Comparison of ENCODE assay signal across 9 mouse cellular contexts in the genomic region with DNA sequence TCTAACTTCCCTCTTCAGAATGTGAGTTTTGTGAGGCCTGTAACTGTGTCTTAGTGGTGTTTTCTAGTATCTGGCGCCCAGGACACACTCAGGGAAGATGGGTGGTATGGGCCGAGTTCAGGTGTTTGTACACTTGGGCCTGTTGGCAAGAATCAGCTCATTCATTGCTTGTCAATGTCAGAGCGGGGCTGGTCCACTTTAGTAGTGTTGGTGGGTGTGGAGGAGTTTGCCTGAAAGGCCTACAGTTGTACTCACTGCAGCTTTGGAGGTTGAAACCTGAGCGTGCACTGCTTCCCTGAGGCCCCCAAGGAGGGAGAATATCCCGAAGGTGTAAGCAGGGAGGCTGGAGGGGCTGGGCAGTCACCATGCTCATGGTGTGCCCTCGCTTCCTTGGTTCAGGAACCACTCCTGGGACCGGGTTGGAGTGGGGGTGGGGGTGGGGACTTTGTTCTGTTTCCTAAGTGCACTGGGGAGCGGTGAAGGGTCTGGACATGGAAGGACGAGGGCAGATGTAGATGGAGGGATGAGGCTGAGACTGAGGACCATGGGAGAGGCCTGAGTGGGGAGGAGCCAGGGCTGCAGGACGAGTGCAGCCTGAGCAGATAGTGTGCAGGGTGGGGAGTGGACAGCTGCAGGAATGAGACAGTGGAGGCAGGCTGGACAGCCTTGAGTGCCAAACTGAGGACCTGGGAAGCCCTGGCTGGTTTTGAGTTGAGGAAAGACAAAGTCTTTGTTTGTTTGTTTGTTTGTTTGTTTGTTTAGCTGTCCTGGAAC. TPM values are rescaled to one million over a fixed set of nuclear protein-coding genes. Genes with fewer than 3 reads are reported as not detected.
DNase-seq lines count a peak whose midpoint lies in the region; ATAC-seq and TF ChIP-seq lines count a peak whose summit lies in the region.
"Had no signal": no experiment of that assay in that cellular context is flagged by ENCODE, and none has a peak within 500 bp of the region (broad histone marks: within the 10 kb centered on the region; RNA-seq: fewer than 3 reads in every experiment).

No protein-coding gene starts in this region.

- 37% methylated on average over 10 of the region's 10 CpGs for WGBS in kidney, embryonic 15.5 days
- 55% methylated on average over 10 of the region's 10 CpGs for WGBS in limb, embryonic 11.5 days

- H3K9ac ChIP-seq in kidney, embryonic 15.5 days: no peak overlapping the region; the same call in 1 of the 2 replicates
- H3K9ac ChIP-seq in limb, embryonic 11.5 days (ENCODE audit: low read length): no peak overlapping the region

- ATAC-seq in kidney, embryonic 15.5 days (replicated peaks; ENCODE audit: low FRiP score): peak; percentile 63; the same call in 1 of the 2 replicates
- no peak for ATAC-seq in limb, embryonic 11.5 days (ENCODE audit: insufficient number of reproducible peaks, low FRiP score, low TSS enrichment, low read depth)

- no peak for TF ChIP-seq POLR2A in cortical plate, adult 2 months (IDR thresholded peaks at IDR 0.05; ENCODE audit: extremely low read depth, insufficient read depth, low read length)

- H3K4me3 ChIP-seq in kidney, embryonic 15.5 days (replicated peaks): no peak overlapping the region
- no peak overlapping the region for H3K4me3 ChIP-seq in cortical plate, adult 2 months (ENCODE audit: insufficient read depth, low read length)
- no peak overlapping the region for H3K4me3 ChIP-seq in limb, embryonic 11.5 days (ENCODE audit: low read depth, low read length)

- H3K27me3 ChIP-seq in kidney, embryonic 15.5 days: no peaks in the 10 kb centered on the region
- no peaks in the 10 kb centered on the region for H3K27me3 ChIP-seq in limb, embryonic 11.5 days (ENCODE audit: control insufficient read depth, insufficient read depth, low read length)

- no peak for TF ChIP-seq CTCF in cortical plate, adult 2 months (IDR thresholded peaks at IDR 0.05; ENCODE audit: extremely low read depth, insufficient read depth, low read length)

- peak; percentile 47 to 50 for DNase-seq in cerebellum, postnatal 25 days
- no peak for DNase-seq in cerebellum, postnatal 4 days (ENCODE audit: low spot score in 2 of 2)
- no peak for DNase-seq in kidney, adult 18-20 months
- DNase-seq in limb, embryonic 11.5 days (ENCODE audit: low spot score): no peak
- DNase-seq in thymus, postnatal 10 days (ENCODE audit: low spot score in 2 of 2): no peak
- no peak for DNase-seq in adrenal gland, postnatal 10 days

- H3K36me3 ChIP-seq in kidney, embryonic 15.5 days: peaks cover 38% of the 10 kb centered on the region
- H3K36me3 ChIP-seq in limb, embryonic 11.5 days (ENCODE audit: control insufficient read depth, insufficient read depth, low read length): peaks cover 8% of the 10 kb centered on the region

- peaks cover 44% of the 10 kb centered on the region for H3K4me1 ChIP-seq in kidney, embryonic 15.5 days
- peaks cover 33% of the 10 kb centered on the region for H3K4me1 ChIP-seq in cortical plate, adult 2 months (ENCODE audit: control insufficient read depth, insufficient read depth, low read length)
- peaks cover 12% of the 10 kb centered on the region for H3K4me1 ChIP-seq in limb, embryonic 11.5 days (ENCODE audit: control insufficient read depth, insufficient read depth, low read length)

- no peaks in the 10 kb centered on the region for H3K9me3 ChIP-seq in kidney, embryonic 15.5 days (replicated peaks)
- no peaks in the 10 kb centered on the region for H3K9me3 ChIP-seq in limb, embryonic 11.5 days (ENCODE audit: control insufficient read depth, low read length)

- H3K4me2 ChIP-seq in kidney, embryonic 15.5 days: no peak overlapping the region; the same call in 1 of the 2 replicates
- H3K4me2 ChIP-seq in limb, embryonic 11.5 days (ENCODE audit: low read depth, severe bottlenecking): 0 out of 2 replicates have a peak overlapping the region, but pooled peaks have one; percentile 14

- H3K27ac ChIP-seq in kidney, embryonic 15.5 days: peak overlapping the region; percentile 59
- H3K27ac ChIP-seq in cortical plate, adult 2 months (ENCODE audit: insufficient read depth, low read length): peak overlapping the region; percentile 89
- H3K27ac ChIP-seq in limb, embryonic 11.5 days (replicated peaks; ENCODE audit: low read depth, low read length): 0 out of 2 replicates have a peak overlapping the region, but pooled peaks have one; percentile 36

RNA-seq across cellular contexts. Expression of a gene that starts 15.3 kb away (rescaled TPM):
- 97.9 and 106 TPM in 2 replicates for polyA plus RNA-seq in kidney, embryonic 15.5 days (2015; fragmentation: Nextera tagmentation; extraction: Ambion mirVana)
- polyA plus RNA-seq in cortical plate, adult 2 months (2012; rRNA removed): 144 and 161 TPM in 2 replicates
- 83.9 and 85.7 TPM in 2 replicates for polyA plus RNA-seq in limb, embryonic 11.5 days (2014; fragmentation: Nextera tagmentation; extraction: Ambion mirVana)
- total RNA-seq in adrenal gland, postnatal 10 days (2021): 100 to 1,000 TPM; 237 to 317 TPM

RNA-seq across cellular contexts. Expression of a gene that starts 47.0 kb away (rescaled TPM):
- 0.28 and 0.86 TPM in 2 replicates for polyA plus RNA-seq in kidney, embryonic 15.5 days (2015; fragmentation: Nextera tagmentation; extraction: Ambion mirVana)
- polyA plus RNA-seq in cortical plate, adult 2 months (2012; rRNA removed): 188 and 192 TPM in 2 replicates
- 0.15 and 0.34 TPM in 2 replicates for polyA plus RNA-seq in limb, embryonic 11.5 days (2014; fragmentation: Nextera tagmentation; extraction: Ambion mirVana)
- under 1 TPM; 0.51 to 0.88 TPM for total RNA-seq in adrenal gland, postnatal 10 days (2021)
- total RNA-seq: liver, adult 2 months had no signal
- polyA plus RNA-seq: liver, adult 2 months had no signal

RNA-seq across cellular contexts. Expression of a gene that starts 53.6 kb away (rescaled TPM):
- polyA plus RNA-seq in kidney, embryonic 15.5 days (2015; fragmentation: Nextera tagmentation; extraction: Ambion mirVana): 26.9 and 29.4 TPM in 2 replicates
- 32.7 and 33.8 TPM in 2 replicates for polyA plus RNA-seq in cortical plate, adult 2 months (2012; rRNA removed)
- polyA plus RNA-seq in limb, embryonic 11.5 days (2014; fragmentation: Nextera tagmentation; extraction: Ambion mirVana): 32.1 and 32.4 TPM in 2 replicates
- total RNA-seq in adrenal gland, postnatal 10 days (2021): 10 to 100 TPM; 14.7 to 25.1 TPM

RNA-seq across cellular contexts. Expression of a gene that starts 53.6 kb away (rescaled TPM):
- polyA plus RNA-seq in kidney, embryonic 15.5 days (2015; fragmentation: Nextera tagmentation; extraction: Ambion mirVana): 83.1 and 90.5 TPM in 2 replicates
- polyA plus RNA-seq in cortical plate, adult 2 months (2012; rRNA removed): 1,185 and 1,204 TPM in 2 replicates
- 49.1 and 53.2 TPM in 2 replicates for polyA plus RNA-seq in limb, embryonic 11.5 days (2014; fragmentation: Nextera tagmentation; extraction: Ambion mirVana)
- 10 to 100 TPM; 84.0 to 86.6 TPM for total RNA-seq in adrenal gland, postnatal 10 days (2021)

Comparison
In these comparisons a context has a peak if more than half of its experiments do, and no peak if none do; other contexts are left out.
1. DNase-seq: peak in cerebellum, postnatal 25 days (2 of 2); none in cerebellum, postnatal 4 days (0 of 2), kidney, adult 18-20 months (single experiment), limb, embryonic 11.5 days (single experiment), thymus, postnatal 10 days (0 of 2) and adrenal gland, postnatal 10 days (single experiment).
2. H3K27ac ChIP-seq: peak in every context shown above with its lines; median percentile 89 in cortical plate, adult 2 months; 59 in kidney, embryonic 15.5 days; 36 in limb, embryonic 11.5 days.
3. RNA of a gene that starts 47.0 kb away (polyA plus RNA-seq): 188 to 192 TPM in cortical plate, adult 2 months; 0.28 to 0.86 TPM in kidney, embryonic 15.5 days and 0.15 to 0.34 TPM in limb, embryonic 11.5 days; every median in the first group is over 100 times any median in the second.